Mouse (Mus musculus) CD8-positive naive resting alpha-beta T cell, adult 2 months (primary cell): Measurements from ENCODE around the gene Adamts18.

Experiments
- DNase-seq, 2 experiments: peaks; one replicate each; pipeline ENCODE4 v3.0.0; 2022; ENCODE audit warnings: low read depth in 2 of 2, low spot score in 2 of 2

The Adamts18 gene

DNA sequence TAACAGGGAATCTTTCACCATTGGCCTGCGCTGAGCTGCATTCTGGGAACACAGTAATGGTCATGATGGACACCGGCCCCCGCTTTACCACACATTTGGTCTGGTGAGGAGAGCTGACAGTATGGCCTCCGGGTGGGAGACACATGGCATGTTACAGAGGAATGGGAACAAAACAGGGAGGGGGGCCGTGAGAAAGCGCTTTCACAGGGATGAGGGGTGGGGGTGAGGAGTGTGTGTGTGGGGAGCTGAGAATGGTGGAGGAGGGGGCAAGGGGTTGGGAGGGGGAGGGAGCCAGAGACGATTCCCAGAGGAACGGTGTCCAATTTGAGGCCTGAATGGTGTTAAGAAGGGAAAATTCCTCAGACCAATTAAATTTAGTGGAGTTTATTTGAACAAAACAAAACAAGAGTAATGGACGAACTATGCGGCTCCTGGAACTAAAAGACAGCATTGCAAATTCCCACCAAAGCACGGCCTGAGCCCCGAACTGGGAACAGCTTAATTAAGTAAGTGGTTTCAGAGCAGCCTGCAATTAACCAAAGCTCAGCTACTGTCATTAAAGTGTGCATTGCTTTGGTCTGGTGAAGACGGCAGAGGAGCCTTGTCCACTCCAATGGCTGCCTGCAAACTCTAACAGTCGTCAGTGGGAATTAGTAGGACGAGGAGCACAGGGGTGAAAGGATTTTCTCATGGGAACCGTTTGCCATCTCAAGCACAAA, 181.7 kb downstream of the Adamts18 start:
- DNase-seq: no peak

DNA sequence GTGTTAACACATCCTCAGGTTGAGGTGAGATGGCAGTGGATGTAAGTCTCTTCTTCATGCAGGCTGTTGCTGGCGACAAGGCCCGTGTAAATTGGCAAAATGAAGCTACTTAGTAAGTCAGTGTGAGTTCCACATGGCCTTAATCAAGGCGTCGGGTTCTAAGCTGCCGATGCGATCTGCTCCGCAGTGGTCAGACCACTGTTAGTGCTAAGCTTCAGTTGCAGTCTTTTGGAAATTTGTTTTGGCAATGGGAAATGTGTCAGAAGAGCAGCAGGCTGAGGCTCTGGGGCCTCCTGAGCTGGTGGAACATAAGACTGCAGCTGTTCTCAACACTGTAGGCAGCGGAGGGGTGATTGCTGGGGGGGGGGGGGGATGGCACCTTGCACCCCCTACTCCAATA, 182.6 kb downstream of the Adamts18 start:
- DNase-seq: no peak

DNA sequence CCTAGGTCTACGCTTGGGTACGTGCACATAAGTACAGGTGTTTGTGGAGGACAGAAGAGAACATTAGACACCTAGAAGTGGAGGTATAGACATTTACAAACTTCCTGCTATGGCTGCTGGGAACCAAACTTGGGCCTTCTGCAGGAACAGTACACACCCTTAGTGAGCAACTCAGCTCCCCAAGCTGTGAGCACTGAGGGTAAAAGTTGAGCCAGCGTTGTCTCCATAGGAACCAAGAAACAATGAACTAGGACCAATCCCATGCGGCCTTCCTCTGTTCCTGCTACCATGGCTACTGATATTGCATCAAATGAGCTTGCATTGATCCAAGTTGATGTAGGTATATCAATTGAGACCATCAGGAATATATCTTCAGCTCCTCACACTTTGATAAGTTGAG, 183.5 kb downstream of the Adamts18 start:
- DNase-seq: no peak

DNA sequence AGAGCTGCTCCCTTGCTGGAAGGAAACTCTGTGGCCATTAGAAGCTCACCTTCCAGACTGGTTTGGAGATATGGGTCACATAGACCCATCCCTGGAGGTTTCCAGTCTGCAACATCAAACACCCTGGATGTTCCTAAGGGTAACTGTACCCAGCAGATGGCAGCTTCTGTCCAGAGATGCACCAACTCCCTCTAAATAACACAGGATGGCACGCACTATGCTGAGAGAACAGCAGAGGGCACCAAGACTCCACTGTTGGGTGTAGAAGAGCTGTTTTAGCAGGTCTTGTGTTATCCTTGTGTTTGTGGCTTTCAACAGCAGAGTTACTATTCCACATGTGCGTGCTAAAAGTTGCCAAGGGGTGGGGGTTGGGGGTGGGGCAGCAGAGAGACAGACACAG, 184.0 kb downstream of the Adamts18 start:
- DNase-seq: peak in 1 of 2 experiments; percentile 8

DNA sequence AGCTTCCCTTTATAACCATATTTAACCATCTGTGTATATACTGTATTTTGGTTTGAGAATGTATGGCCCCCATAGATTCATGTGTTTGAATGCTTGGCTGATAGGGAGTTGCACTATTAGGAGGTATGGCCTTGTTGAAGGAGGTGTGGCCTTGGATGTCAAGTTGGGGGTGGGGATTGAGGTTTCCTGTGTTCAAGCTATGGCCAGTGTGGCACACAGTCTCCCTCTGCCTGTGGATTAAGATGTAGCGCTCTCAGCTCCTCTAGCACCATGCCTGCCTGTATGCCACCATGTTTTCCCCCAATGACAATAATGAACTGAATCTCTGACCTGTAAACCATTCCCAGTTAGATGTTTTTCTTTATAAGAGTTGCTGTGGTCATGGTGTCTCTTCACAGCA, 188.4 kb downstream of the Adamts18 start:
- no peak for DNase-seq

DNA sequence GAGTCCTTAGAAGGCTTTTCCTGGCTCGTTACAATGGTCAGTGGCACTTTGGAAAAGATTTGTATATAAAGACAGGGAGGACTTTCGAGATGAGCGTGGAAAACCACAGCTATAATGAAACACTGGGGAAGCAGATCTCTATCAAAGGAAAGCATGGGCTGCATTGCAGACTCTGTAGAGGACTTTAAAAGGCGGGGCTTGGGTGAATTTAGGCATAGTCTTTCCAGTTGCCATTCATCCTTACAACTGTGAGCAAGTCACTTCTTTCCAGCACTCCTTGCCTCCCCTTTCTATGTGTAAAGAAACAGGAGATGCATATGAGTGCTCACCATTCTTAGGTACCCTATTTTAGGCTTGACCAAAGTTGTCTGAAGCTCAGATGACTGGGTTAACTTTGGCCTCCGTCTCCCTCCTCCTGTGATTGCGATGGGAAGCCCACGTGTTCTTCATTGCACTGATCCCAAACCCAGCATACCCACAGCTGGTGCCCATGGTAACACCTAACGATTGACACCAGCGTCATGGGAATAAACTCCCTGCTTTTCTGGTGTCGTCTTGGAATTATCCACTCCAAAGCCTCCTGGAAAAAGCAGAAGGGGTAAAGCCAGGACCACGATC, 191.7 kb downstream of the Adamts18 start:
- DNase-seq: no peak

DNA sequence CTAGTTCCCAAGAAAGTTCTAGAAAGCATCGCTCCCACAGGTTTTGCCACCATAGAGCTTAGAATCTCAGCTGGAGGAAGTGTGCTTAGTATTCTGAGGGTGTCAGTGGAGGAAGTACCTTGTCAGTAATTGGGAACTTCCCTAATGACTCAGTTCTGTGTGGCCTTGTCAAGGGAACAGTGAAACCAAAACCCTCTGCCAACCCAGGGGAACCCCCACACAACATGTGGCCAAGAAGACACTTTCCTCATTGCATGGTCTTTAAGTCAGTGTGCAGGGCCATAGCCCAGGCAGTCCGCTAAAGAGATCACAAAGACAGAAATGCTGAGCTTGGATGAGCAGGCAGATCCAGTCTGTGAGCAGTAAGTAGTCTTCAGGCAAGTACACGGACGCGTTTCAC, 192.4 kb downstream of the Adamts18 start:
- no peak for DNase-seq

DNA sequence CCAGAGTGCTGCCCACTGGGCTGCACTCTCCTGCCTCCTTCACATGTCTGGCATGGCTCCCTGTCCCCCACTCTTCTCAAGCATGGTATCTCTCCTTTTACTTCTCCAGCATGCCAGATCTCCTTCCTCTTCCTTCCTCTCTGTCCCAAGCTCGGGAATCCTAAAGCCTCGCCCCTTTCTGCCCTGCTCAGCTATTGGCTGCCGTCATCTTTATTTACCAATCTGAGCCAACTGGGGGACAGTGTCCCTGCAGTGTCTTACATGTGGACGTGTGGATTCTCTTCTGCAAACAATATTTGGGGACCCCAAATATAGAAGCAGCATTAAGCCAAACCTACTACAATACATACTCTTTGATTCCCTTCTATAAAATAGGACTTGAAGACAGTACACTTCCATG, 195.4 kb downstream of the Adamts18 start:
- DNase-seq: no peak

DNA sequence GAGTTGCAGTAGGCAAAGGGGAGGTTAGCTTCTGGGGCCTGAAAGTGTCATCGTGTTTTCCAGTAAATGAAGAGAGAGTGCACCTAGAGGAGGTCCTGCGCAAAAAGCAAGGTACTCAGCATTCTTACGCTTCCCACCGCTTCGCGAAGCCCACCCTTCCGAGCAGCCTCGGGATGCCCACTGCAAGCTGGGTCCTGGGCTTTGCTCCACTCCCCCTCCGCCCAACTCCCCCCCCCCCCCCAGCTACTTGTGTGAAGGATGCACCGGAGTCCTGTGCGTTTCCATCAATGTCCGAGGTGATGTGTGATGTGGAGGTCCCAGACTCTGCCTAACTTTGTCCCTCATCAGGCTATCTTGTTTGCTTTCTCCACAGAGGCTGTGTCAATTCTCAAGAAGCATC, 196.1 kb downstream of the Adamts18 start:
- no peak for DNase-seq
